ENCODE assay signal across 7 mouse cellular contexts in the genomic region with DNA sequence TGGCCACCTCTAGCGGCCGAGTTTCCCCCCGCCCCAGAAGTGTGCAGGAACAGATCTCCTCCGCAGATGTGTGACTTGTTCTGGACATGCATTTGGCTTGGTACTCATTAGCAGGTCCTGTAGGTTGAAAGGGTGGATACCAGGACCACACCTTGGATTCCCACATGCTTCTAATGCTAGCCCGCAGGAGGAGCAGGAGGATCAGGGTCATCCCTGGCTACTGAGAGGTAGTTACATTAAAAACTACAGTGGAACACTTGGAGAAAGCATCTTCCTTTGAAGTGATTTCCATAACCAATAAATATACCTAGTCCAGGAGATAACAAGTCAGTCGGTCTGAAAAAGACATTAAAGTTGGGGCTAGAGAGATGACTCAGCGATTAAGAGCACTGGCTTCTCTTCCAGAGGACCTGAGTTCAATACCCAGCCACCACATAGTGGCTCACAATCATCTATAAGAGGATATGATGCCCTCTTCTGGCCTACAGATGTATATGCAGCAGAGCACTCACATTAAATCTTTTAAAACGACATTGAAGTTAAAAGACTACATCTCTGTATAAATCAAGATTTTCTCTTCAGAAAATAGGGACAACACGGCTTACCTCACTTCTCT. TPM values are rescaled to one million over a fixed set of nuclear protein-coding genes. Genes with fewer than 3 reads are reported as not detected.
DNase-seq lines count a peak whose midpoint lies in the region; ATAC-seq and TF ChIP-seq lines count a peak whose summit lies in the region.

No protein-coding gene starts in this region.

- 0 out of 2 replicates have a peak, but pooled peaks have one; percentile 1 for ATAC-seq in lung, embryonic 15.5 days (ENCODE audit: borderline replicate concordance, extremely low read depth, low FRiP score, low TSS enrichment)
- no peak for ATAC-seq in lung, postnatal 0 days

- TF ChIP-seq EP300 in lung, postnatal 0 days (IDR thresholded peaks at IDR 0.05), result no peak

- H3K4me3 ChIP-seq in lung, embryonic 15.5 days, result peak overlapping the region; percentile 79
- H3K4me3 ChIP-seq in hindbrain, embryonic 10.5 days, result peak overlapping the region; percentile 66
- peak overlapping the region; percentile 54 for H3K4me3 ChIP-seq in lung, postnatal 0 days (ENCODE audit: low read depth, low read length)

- H3K27me3 ChIP-seq in lung, embryonic 15.5 days, result no peaks in the 10 kb centered on the region
- H3K27me3 ChIP-seq in hindbrain, embryonic 10.5 days (ENCODE audit: insufficient read depth, poor library complexity, severe bottlenecking), result no peaks in the 10 kb centered on the region
- no peaks in the 10 kb centered on the region for H3K27me3 ChIP-seq in lung, postnatal 0 days (replicated peaks; ENCODE audit: insufficient read depth, low read length)

- H3K36me3 ChIP-seq in lung, embryonic 15.5 days, result peaks cover 8% of the 10 kb centered on the region
- peaks cover 14% of the 10 kb centered on the region for H3K36me3 ChIP-seq in hindbrain, embryonic 10.5 days
- H3K36me3 ChIP-seq in lung, postnatal 0 days (ENCODE audit: insufficient read depth, low read length), result no peaks in the 10 kb centered on the region; the same call in 1 of the 2 replicates

- peak; percentile 74 for TF ChIP-seq CTCF in lung, postnatal 0 days (IDR thresholded peaks at IDR 0.05)

- H3K9ac ChIP-seq in lung, embryonic 15.5 days, result 0 out of 2 replicates have a peak overlapping the region, but pooled peaks have one; percentile 23
- no peak overlapping the region for H3K9ac ChIP-seq in lung, postnatal 0 days (replicated peaks; ENCODE audit: low read depth)

- H3K9me3 ChIP-seq in lung, embryonic 15.5 days, result no peaks in the 10 kb centered on the region
- H3K9me3 ChIP-seq in hindbrain, embryonic 10.5 days, result no peaks in the 10 kb centered on the region
- no peaks in the 10 kb centered on the region for H3K9me3 ChIP-seq in lung, postnatal 0 days (ENCODE audit: low read length)

- H3K4me1 ChIP-seq in lung, embryonic 15.5 days, result peaks cover 24% of the 10 kb centered on the region
- H3K4me1 ChIP-seq in hindbrain, embryonic 10.5 days (replicated peaks), result peaks cover 38% of the 10 kb centered on the region
- H3K4me1 ChIP-seq in lung, postnatal 0 days (ENCODE audit: insufficient read depth, low read depth, low read length), result 0 out of 2 replicates have a peak, but pooled peaks cover 3% of the 10 kb centered on the region

- peak overlapping the region; percentile 72 for H3K27ac ChIP-seq in lung, embryonic 15.5 days
- H3K27ac ChIP-seq in hindbrain, embryonic 10.5 days, result peak overlapping the region; percentile 89
- peak overlapping the region; percentile 43; the same call in 1 of the 2 replicates for H3K27ac ChIP-seq in lung, postnatal 0 days (ENCODE audit: low read length)

- no peak for DNase-seq in lung, adult 18-20 months
- DNase-seq in brain, adult 2 months (ENCODE audit: low read depth, low spot score), result peak; percentile 74
- DNase-seq in hindbrain, embryonic 10.5 days (ENCODE audit: low spot score), result no peak
- peak; percentile 73 for DNase-seq in lung, postnatal 0 days (ENCODE audit: low spot score)
- DNase-seq in right cerebral cortex, postnatal 36 days (ENCODE audit: low spot score in 2 of 2), result no peak
- no peak for DNase-seq in urinary bladder, postnatal 10 days (ENCODE audit: low spot score)

- H3K4me2 ChIP-seq in lung, embryonic 15.5 days, result peak overlapping the region; percentile 82
- H3K4me2 ChIP-seq in lung, postnatal 0 days (replicated peaks; ENCODE audit: low read depth, low read length), result peak overlapping the region; percentile 81

- WGBS in lung, embryonic 15.5 days, result 7% methylated on average over 9 of the region's 9 CpGs
- 9% methylated on average over 9 of the region's 9 CpGs for WGBS in hindbrain, embryonic 10.5 days
- 8% methylated on average over 9 of the region's 9 CpGs for WGBS in lung, postnatal 0 days

RNA-seq across cellular contexts. Expression of a gene that starts 0.8 kb away (rescaled TPM):
- polyA plus RNA-seq in lung, embryonic 15.5 days (2015; fragmentation: Nextera tagmentation; extraction: Ambion mirVana), result 8.1 and 8.3 TPM in 2 replicates
- 14.5 and 14.9 TPM in 2 replicates for polyA plus RNA-seq in hindbrain, embryonic 10.5 days (2016; fragmentation: Nextera tagmentation; extraction: Ambion mirVana)
- polyA plus RNA-seq in lung, postnatal 0 days (2015; fragmentation: Nextera tagmentation; extraction: Ambion mirVana), result 4.8 and 5.2 TPM in 2 replicates

RNA-seq across cellular contexts. Expression of a gene that starts 0.9 kb away (rescaled TPM):
- polyA plus RNA-seq in lung, embryonic 15.5 days (2015; fragmentation: Nextera tagmentation; extraction: Ambion mirVana), result 0.81 and 1.1 TPM in 2 replicates
- 1.6 and 1.9 TPM in 2 replicates for polyA plus RNA-seq in hindbrain, embryonic 10.5 days (2016; fragmentation: Nextera tagmentation; extraction: Ambion mirVana)
- 0.07 TPM in 1 of 2 replicates, not detected in the other for polyA plus RNA-seq in lung, postnatal 0 days (2015; fragmentation: Nextera tagmentation; extraction: Ambion mirVana)

RNA-seq across cellular contexts. Expression of a gene that starts 3.5 kb away (rescaled TPM):
- polyA plus RNA-seq in lung, embryonic 15.5 days (2015; fragmentation: Nextera tagmentation; extraction: Ambion mirVana), result 107 and 113 TPM in 2 replicates
- polyA plus RNA-seq in hindbrain, embryonic 10.5 days (2016; fragmentation: Nextera tagmentation; extraction: Ambion mirVana), result 93.1 and 122 TPM in 2 replicates
- polyA plus RNA-seq in lung, postnatal 0 days (2015; fragmentation: Nextera tagmentation; extraction: Ambion mirVana), result 58.4 and 61.0 TPM in 2 replicates

RNA-seq across cellular contexts. Expression of a gene that starts 18.4 kb away (rescaled TPM):
- polyA plus RNA-seq in lung, embryonic 15.5 days (2015; fragmentation: Nextera tagmentation; extraction: Ambion mirVana), result 5.3 and 7.6 TPM in 2 replicates
- polyA plus RNA-seq in hindbrain, embryonic 10.5 days (2016; fragmentation: Nextera tagmentation; extraction: Ambion mirVana), result 6.9 and 8.2 TPM in 2 replicates
- 3.8 and 4.0 TPM in 2 replicates for polyA plus RNA-seq in lung, postnatal 0 days (2015; fragmentation: Nextera tagmentation; extraction: Ambion mirVana)

RNA-seq across cellular contexts. Expression of a gene that starts 30.7 kb away (rescaled TPM):
- 12.5 and 13.5 TPM in 2 replicates for polyA plus RNA-seq in lung, embryonic 15.5 days (2015; fragmentation: Nextera tagmentation; extraction: Ambion mirVana)
- 9.8 and 11.2 TPM in 2 replicates for polyA plus RNA-seq in hindbrain, embryonic 10.5 days (2016; fragmentation: Nextera tagmentation; extraction: Ambion mirVana)
- 3.5 and 3.7 TPM in 2 replicates for polyA plus RNA-seq in lung, postnatal 0 days (2015; fragmentation: Nextera tagmentation; extraction: Ambion mirVana)

Comparison
In these comparisons a context has a peak if more than half of its experiments do, and no peak if none do; other contexts are left out.
1. DNase-seq: peak in brain, adult 2 months (single experiment) and lung, postnatal 0 days (single experiment); none in lung, adult 18-20 months (0 of 2), hindbrain, embryonic 10.5 days (single experiment), right cerebral cortex, postnatal 36 days (0 of 2) and urinary bladder, postnatal 10 days (single experiment).
2. Peak in every context shown above with its lines, with median percentiles within 50 percentile points of each other: H3K27ac ChIP-seq and H3K4me3 ChIP-seq.